Mouse (Mus musculus) limb, embryonic 14.5 days (tissue): ENCODE measurements around the gene Ppp1r1c. TPM values are rescaled to one million over a fixed set of nuclear protein-coding genes. Genes with fewer than 3 reads are reported as not detected.

Experiments used
- ATAC-seq: fragments of 200-750 bp; cut with Nextera tagmentation; 2 replicates; pipeline ENCODE4 v1.8.0; 2017; ENCODE audit warnings: low read depth, moderate number of reproducible peaks, moderate TSS enrichment; ENCODE audit not compliant: low FRiP score
- DNase-seq: peaks from one replicate; pipeline ENCODE4 v3.0.0-alpha.2; 2015; ENCODE audit warnings: low spot score
- H3K27ac ChIP-seq: fragments of 300-500 bp; sonication (generic); replicated peaks from 2 replicates; pipeline ENCODE4 v1.5.1; 2014; ENCODE audit warnings: low read depth, mild to moderate bottlenecking, low read length, moderate library complexity, mixed read lengths
- H3K27me3 ChIP-seq: fragments of 300-500 bp; sonication (generic); 2 replicates; pipeline ENCODE4 v1.6.1; 2014; ENCODE audit warnings: low read length, mixed read lengths; ENCODE audit not compliant: control insufficient read depth, insufficient read depth
- H3K36me3 ChIP-seq: fragments of 300-500 bp; sonication (generic); 2 replicates; pipeline ENCODE4 v1.6.1; 2014; ENCODE audit warnings: mild to moderate bottlenecking, low read length, moderate library complexity, mixed read lengths; ENCODE audit not compliant: control insufficient read depth, insufficient read depth
- H3K4me1 ChIP-seq: fragments of 300-500 bp; sonication (generic); 2 replicates; pipeline ENCODE4 v1.6.1; 2014; ENCODE audit warnings: antibody characterized with exemption, low read length, mixed read lengths; ENCODE audit not compliant: control insufficient read depth, insufficient read depth
- H3K4me2 ChIP-seq: fragments of 300-500 bp; sonication (generic); replicated peaks from 2 replicates; pipeline ENCODE4 v1.6.1; 2014; ENCODE audit warnings: low read depth, mild to moderate bottlenecking, low read length, moderate library complexity; ENCODE audit not compliant: severe bottlenecking
- H3K4me3 ChIP-seq: fragments of 300-500 bp; sonication (generic); replicated peaks from 2 replicates; pipeline ENCODE4 v1.5.1; 2014; ENCODE audit warnings: low read length
- H3K9ac ChIP-seq: fragments of 300-500 bp; sonication (generic); 2 replicates; pipeline ENCODE4 v1.6.1; 2014; ENCODE audit warnings: mild to moderate bottlenecking, low read depth, low read length, moderate library complexity; ENCODE audit not compliant: severe bottlenecking
- H3K9me3 ChIP-seq: fragments of 300-500 bp; sonication (generic); 2 replicates; pipeline ENCODE4 v1.6.1; 2016; ENCODE audit warnings: low read length; ENCODE audit not compliant: control insufficient read depth
- POLR2A ChIP-seq: fragments of 200-500 bp; IDR thresholded peaks from 2 replicates; pipeline ENCODE4 v1.8.0; 2012; ENCODE audit warnings: inconsistent platforms, mild to moderate bottlenecking, moderate library complexity, borderline replicate concordance; ENCODE audit not compliant: insufficient read depth, insufficient read length; ENCODE audit errors: extremely low read depth
- WGBS: fragments of 180-500 bp; shearing (Covaris S2); extraction: QIAGEN DNeasy Blood & Tissue Kit; methylation state at CpG from one replicate; pipeline ENCODE4 v1.1.7; 2014; 5-methylcytosine and 5-hydroxymethylcytosine counted together
- polyA plus RNA-seq, 2 experiments: library from polyadenylated mRNA; depleted of rRNA in 1 of 2; stranded (reverse) in 1 of 2; unstranded in 1 of 2; fragments of >200 nt; fragmentation: Nextera tagmentation in 1 of 2; extraction: Ambion mirVana in 1 of 2; gene quantifications; 2 replicates each; pipeline versions ENCODE4 v1.2.1 to v1.2.3; 2012 to 2014

Ppp1r1c gene
- polyA plus RNA-seq, 2 experiments = 0.08 to 0.12 TPM

- no peaks in the 10 kb centered on the region for H3K9me3 ChIP-seq
- H3K36me3 ChIP-seq = peaks cover 19% of the 10 kb centered on the region
- no peaks in the 10 kb centered on the region for H3K27me3 ChIP-seq
- ATAC-seq (no peak), DNase-seq (no peak)
- H3K4me3 ChIP-seq = no peak overlapping the region
- no peaks in the 10 kb centered on the region for H3K4me1 ChIP-seq
- H3K4me2 ChIP-seq = no peak overlapping the region
- H3K27ac ChIP-seq = no peak overlapping the region
- TF ChIP-seq POLR2A = no peak
- no peak overlapping the region for H3K9ac ChIP-seq
- 92% methylated on average over 3 of the region's 3 CpGs for WGBS
Observed at GRCm38 (mm10) chr2:79675266-79675665, 32.3 kb upstream of the Ppp1r1c start.

GRCm38 (mm10) chr2:79677663-79678257 lies 29.8 kb upstream of the Ppp1r1c start:
- H3K27ac ChIP-seq = no peak overlapping the region
- WGBS = 69% methylated on average over 1 of the region's 1 CpGs
- no peak overlapping the region for H3K9ac ChIP-seq
- ATAC-seq (no peak), DNase-seq (no peak)
- H3K36me3 ChIP-seq = peaks cover 15% of the 10 kb centered on the region
- TF ChIP-seq POLR2A = no peak
- H3K4me2 ChIP-seq = no peak overlapping the region
- no peaks in the 10 kb centered on the region for H3K9me3 ChIP-seq
- no peaks in the 10 kb centered on the region for H3K27me3 ChIP-seq
- H3K4me3 ChIP-seq = no peak overlapping the region
- no peaks in the 10 kb centered on the region for H3K4me1 ChIP-seq

DNA sequence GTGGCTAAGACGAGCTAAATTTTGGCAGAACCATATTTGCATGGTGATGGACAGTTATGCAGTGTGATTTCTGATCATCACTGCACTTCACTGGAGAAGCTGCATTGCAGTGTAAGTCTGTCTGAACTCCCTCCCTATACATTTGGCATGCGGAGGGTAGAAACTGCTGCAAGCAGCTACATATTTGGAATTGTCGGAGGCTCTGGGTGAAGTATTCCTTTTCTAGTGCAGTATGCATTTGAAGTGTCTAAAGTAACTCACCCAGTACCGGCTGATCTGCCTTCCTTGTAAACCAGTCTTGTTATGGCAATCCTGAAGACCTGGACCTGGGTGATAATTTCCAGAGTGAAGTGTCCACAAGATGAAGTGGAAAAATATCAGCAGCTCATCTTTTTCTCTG lies 25.9 kb upstream of the Ppp1r1c start:
- Histone ChIP-seq H3K27ac (no peak overlapping the region), H3K4me1 (no peaks in the 10 kb centered on the region), H3K36me3 (no peaks in the 10 kb centered on the region), H3K27me3 (no peaks in the 10 kb centered on the region), H3K4me2 (no peak overlapping the region), H3K4me3 (no peak overlapping the region), H3K9me3 (no peaks in the 10 kb centered on the region), H3K9ac (no peak overlapping the region)
- ATAC-seq (no peak), DNase-seq (no peak)
- no peak for TF ChIP-seq POLR2A
- WGBS = 72% methylated on average over 4 of the region's 4 CpGs

DNA sequence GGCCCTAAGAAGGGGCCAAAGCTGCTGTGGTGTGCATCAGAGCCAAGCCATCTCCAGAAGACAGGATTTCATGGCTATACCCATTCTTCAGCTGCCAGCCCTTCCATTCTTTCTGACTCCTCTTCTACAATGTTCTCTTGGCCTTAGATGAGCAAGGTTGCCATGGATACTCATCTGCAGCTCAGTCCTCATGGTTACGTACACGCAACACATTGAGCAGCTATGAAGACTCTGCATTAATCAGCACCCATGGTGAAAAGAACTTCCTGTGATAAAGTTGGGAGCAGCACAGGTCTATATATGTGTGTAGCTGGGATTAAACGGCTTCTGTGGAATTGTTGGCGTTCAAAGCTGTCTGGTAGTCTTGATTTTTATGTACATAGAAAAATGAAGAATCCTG lies 24.3 kb upstream of the Ppp1r1c start:
- Histone ChIP-seq H3K9ac (no peak overlapping the region), H3K4me1 (no peaks in the 10 kb centered on the region), H3K4me3 (no peak overlapping the region), H3K27me3 (no peaks in the 10 kb centered on the region), H3K27ac (no peak overlapping the region), H3K9me3 (no peaks in the 10 kb centered on the region), H3K36me3 (no peaks in the 10 kb centered on the region), H3K4me2 (no peak overlapping the region)
- no peak for TF ChIP-seq POLR2A
- 96% methylated on average over 4 of the region's 4 CpGs for WGBS
- no peak for DNase-seq
- ATAC-seq = no peak

DNA sequence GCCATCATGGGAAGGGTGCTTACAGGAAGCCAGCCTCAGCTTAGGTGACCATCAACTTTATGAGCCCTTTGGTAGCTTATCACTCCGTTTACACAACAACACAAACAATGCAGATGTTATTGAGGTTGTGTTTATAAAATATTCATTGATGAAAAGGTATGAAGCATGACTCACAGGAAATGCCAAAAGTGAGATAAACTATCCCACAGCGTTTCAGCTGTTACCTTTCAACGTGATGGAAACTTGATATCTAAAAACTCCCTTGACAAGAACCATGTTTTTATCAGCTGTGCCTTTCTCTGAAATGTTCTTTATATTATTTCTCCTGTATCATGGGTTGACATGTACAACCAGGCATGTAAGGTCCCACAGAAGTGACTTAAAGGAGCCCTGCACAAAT lies 16.7 kb upstream of the Ppp1r1c start:
- H3K27me3 ChIP-seq = no peaks in the 10 kb centered on the region
- TF ChIP-seq POLR2A = no peak
- no peak overlapping the region for H3K4me3 ChIP-seq
- 50% methylated on average over 3 of the region's 3 CpGs for WGBS
- H3K36me3 ChIP-seq = no peaks in the 10 kb centered on the region
- no peak overlapping the region for H3K27ac ChIP-seq
- no peak overlapping the region for H3K9ac ChIP-seq
- H3K4me1 ChIP-seq = 0 out of 2 replicates have a peak, but pooled peaks cover 2% of the 10 kb centered on the region
- no peak for ATAC-seq
- no peak for DNase-seq
- H3K9me3 ChIP-seq = no peaks in the 10 kb centered on the region
- H3K4me2 ChIP-seq = no peak overlapping the region
